Mouse (Mus musculus): ENCODE measurements around the gene Tiam2.

GRCm38 (mm10) chr17:3338821-3339220, 12.4 kb downstream of the Tiam2 start:
- TF ChIP-seq CTCF (IDR thresholded peaks at IDR 0.05; ENCODE audit: low read depth, low read length) (no peak), EP300 (IDR thresholded peaks at IDR 0.05; ENCODE audit: insufficient read depth, low read depth, low read length) (no peak)
